Mouse (Mus musculus) hindbrain, embryonic 15.5 days (tissue): ENCODE data around the gene Gramd1a. TPM values are rescaled to one million over a fixed set of nuclear protein-coding genes. Genes with fewer than 3 reads are reported as not detected.

Experiments
- ATAC-seq: fragments of 200-750 bp; cut with Nextera tagmentation; 2 replicates; pipeline ENCODE4 v1.8.0; 2017; ENCODE audit warnings: low read depth, moderate number of reproducible peaks, moderate TSS enrichment; ENCODE audit not compliant: low FRiP score
- H3K27ac ChIP-seq: fragments of 300-500 bp; sonication (generic); replicated peaks from 2 replicates; pipeline ENCODE4 v1.5.1; 2015; ENCODE audit warnings: mild to moderate bottlenecking, inconsistent platforms
- H3K27me3 ChIP-seq: fragments of 300-500 bp; sonication (generic); 2 replicates; pipeline ENCODE4 v1.6.1; 2015; ENCODE audit warnings: control low read depth, inconsistent platforms
- H3K36me3 ChIP-seq: fragments of 300-500 bp; sonication (generic); 2 replicates; pipeline ENCODE4 v1.6.1; 2015; ENCODE audit warnings: control low read depth, inconsistent platforms
- H3K4me1 ChIP-seq: fragments of 300-500 bp; sonication (generic); replicated peaks from 2 replicates; pipeline ENCODE4 v1.6.1; 2015; ENCODE audit warnings: control low read depth, inconsistent platforms
- H3K4me2 ChIP-seq: fragments of 300-500 bp; sonication (generic); 2 replicates; pipeline ENCODE4 v1.6.1; 2015; ENCODE audit warnings: moderate library complexity, mild to moderate bottlenecking, inconsistent platforms
- H3K4me3 ChIP-seq: fragments of 300-500 bp; sonication (generic); 2 replicates; pipeline ENCODE4 v1.5.1; 2015; ENCODE audit warnings: mild to moderate bottlenecking, inconsistent platforms
- H3K9ac ChIP-seq: fragments of 300-500 bp; sonication (generic); 2 replicates; pipeline ENCODE4 v1.6.1; 2015; ENCODE audit warnings: inconsistent platforms
- H3K9me3 ChIP-seq: fragments of 300-500 bp; sonication (generic); 2 replicates; pipeline ENCODE4 v1.6.1; 2016; ENCODE audit warnings: control low read depth, inconsistent platforms
- WGBS: fragments of 180-500 bp; shearing (Covaris S2); methylation state at CpG from one replicate; pipeline ENCODE4 v1.1.7; 2015; 5-methylcytosine and 5-hydroxymethylcytosine counted together
- polyA plus RNA-seq: library from polyadenylated mRNA; unstranded; fragments of >200 nt; fragmentation: Nextera tagmentation; extraction: Ambion mirVana; gene quantifications from 2 replicates; pipeline ENCODE4 v1.2.1, GENCODE M21; 2015

The Gramd1a gene
- polyA plus RNA-seq, 1 experiment from 2014 or later: 233 TPM

DNA sequence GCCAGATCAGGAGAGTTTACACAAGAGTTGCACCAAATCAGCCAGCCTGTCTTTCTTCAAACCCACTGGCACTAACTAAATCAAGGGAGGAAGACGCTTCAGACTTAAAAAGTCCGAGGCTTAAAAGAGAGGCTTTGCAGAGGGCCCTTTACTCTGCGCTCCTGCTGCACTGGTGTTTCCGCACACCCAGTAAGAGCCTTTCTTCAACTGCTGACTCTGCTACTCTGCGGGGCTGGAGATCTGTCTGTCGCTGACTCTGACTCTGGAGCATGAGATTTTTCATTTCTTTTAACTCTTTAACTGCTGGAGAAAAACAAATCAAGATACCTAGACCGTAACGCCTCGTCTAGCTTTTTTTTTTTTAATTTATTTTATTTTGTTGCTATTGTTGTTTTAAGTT lies 71.6 kb downstream of the Gramd1a start:
- H3K4me1 ChIP-seq: no peaks in the 10 kb centered on the region
- H3K9me3 ChIP-seq: no peaks in the 10 kb centered on the region
- no peak overlapping the region for H3K4me2 ChIP-seq
- H3K36me3 ChIP-seq: no peaks in the 10 kb centered on the region
- H3K27me3 ChIP-seq: no peaks in the 10 kb centered on the region
- H3K27ac ChIP-seq: peak overlapping the region; percentile 32; the same call in 1 of the 2 replicates
- no peak overlapping the region for H3K9ac ChIP-seq
- ATAC-seq: no peak
- H3K4me3 ChIP-seq: no peak overlapping the region
- 52% methylated on average over 9 of the region's 9 CpGs for WGBS

DNA sequence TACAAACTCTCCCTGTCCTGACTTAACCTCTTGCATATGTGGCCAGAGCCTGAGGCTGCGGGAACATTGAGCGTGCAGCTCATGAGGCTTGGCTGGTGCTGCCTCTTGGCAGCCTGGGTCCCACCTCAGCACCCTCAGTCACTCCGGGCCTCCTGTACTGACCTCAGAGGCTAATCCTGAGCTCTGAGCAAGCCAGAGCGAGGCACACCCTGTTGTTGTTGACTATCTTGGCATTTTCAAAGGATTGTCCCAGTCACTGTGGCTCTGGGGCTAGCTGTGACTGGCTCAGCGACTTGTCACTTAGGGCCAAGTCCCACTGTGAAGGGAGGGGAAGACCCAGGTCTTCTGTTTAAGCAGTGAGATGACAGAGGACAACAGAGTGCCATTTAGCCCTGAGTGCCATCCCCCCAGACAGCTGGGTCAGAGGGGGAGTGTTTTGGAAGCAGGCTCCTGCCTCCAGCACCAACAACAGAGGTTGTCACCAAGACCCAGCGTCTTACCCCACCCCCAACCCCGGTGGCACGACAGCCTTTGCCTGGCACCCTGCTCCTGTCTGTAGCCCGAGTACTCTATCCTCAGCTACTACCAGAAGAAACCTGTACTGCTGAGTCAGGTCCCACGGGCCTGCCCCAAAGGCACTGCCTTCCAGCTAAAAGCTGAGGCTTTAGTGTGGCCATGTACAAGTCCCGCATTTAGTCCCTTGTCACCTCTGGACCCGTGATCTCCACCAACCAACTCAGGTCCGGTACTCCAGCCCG lies 72.7 kb downstream of the Gramd1a start:
- no peak overlapping the region for H3K4me2 ChIP-seq
- H3K4me1 ChIP-seq: no peaks in the 10 kb centered on the region
- no peak overlapping the region for H3K9ac ChIP-seq
- H3K27me3 ChIP-seq: no peaks in the 10 kb centered on the region
- 59% methylated on average over 14 of the region's 14 CpGs for WGBS
- peak; percentile 49; the same call in 1 of the 2 replicates for ATAC-seq
- no peaks in the 10 kb centered on the region for H3K9me3 ChIP-seq
- H3K4me3 ChIP-seq: no peak overlapping the region
- H3K27ac ChIP-seq: no peak overlapping the region
- no peaks in the 10 kb centered on the region for H3K36me3 ChIP-seq

DNA sequence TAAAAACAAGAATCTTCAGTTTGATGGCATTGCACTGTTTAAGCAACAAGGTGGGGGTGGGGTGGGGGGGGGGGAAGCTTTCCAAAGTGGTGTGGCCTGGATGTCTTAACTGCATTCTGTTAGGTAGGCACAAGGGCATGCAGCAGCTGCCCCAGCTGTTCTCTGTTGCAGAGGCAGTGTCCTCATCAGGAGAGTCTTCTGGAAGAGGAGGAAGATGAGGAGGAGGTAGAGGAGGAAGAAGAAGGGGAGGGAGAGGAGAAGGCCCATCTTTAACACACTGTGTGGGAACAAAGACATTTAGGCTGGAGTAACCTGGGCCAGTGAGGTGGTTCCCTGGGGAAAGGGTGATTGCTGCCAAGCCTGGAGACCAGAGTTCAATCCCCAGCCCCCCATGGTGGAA lies 73.6 kb downstream of the Gramd1a start:
- no peak for ATAC-seq
- no peak overlapping the region for H3K4me3 ChIP-seq

DNA sequence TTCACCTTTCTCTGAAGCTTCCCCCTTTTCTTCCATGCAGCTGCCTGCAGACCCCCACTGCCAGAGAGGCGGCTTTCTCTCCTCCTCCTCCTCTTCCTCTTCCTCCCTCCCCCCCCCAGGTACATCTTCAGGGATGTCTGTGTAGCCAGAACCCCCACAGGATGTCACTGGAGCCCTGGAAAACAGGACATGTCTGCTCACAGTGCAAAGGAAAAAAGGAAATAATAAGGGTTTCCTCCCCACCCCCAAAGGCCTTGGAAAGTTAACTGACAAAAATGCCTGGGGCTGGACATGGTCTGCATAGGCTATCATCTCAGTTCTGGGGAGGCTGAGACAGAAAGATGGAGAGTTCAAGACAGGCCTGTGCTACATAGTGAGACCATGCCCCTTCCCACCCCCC lies 74.6 kb downstream of the Gramd1a start:
- H3K4me2 ChIP-seq: no peak overlapping the region
- H3K9me3 ChIP-seq: no peaks in the 10 kb centered on the region
- H3K9ac ChIP-seq: no peak overlapping the region
- 46% methylated on average over 1 of the region's 1 CpGs for WGBS
- no peak overlapping the region for H3K27ac ChIP-seq
- H3K36me3 ChIP-seq: no peaks in the 10 kb centered on the region
- H3K27me3 ChIP-seq: no peaks in the 10 kb centered on the region
- H3K4me3 ChIP-seq: no peak overlapping the region
- no peaks in the 10 kb centered on the region for H3K4me1 ChIP-seq
- ATAC-seq: no peak

More for the DNA sequence above, 73.6 kb downstream of the Gramd1a start:
- Histone ChIP-seq H3K4me2 (no peak overlapping the region), H3K36me3 (no peaks in the 10 kb centered on the region), H3K27me3 (no peaks in the 10 kb centered on the region), H3K9ac (no peak overlapping the region), H3K27ac (no peak overlapping the region), H3K4me1 (no peaks in the 10 kb centered on the region), H3K9me3 (no peaks in the 10 kb centered on the region)

DNA sequence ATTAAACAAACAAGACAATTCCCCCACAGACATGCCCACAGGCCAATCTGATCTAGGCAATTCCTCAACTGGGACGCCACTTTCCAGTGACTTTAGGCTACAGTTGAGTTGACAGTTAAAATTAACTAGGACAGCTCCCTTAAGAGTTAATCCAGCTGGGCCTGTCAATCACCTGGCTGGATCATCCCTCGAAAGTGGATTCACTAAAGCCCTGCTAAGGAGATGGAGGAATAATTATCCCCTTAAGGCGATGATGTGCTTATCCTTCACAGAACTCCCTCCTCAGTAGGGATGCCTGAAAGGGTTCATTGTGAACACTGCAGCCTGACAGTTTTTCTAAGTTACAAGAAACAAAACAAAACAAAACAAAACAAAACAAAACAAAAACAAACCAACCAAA lies 75.1 kb downstream of the Gramd1a start:
- Histone ChIP-seq H3K36me3 (no peaks in the 10 kb centered on the region), H3K9ac (no peak overlapping the region), H3K4me2 (no peak overlapping the region), H3K4me1 (no peaks in the 10 kb centered on the region), H3K9me3 (no peaks in the 10 kb centered on the region), H3K27me3 (no peaks in the 10 kb centered on the region), H3K4me3 (no peak overlapping the region), H3K27ac (no peak overlapping the region)
- no peak for ATAC-seq
- 41% methylated on average over 3 of the region's 3 CpGs for WGBS

Other genes with a start within 250 kb of the Gramd1a start
- 4.1 and 5.0 TPM in 2 replicates for gene Mag, start 241.0 kb downstream of the Gramd1a start, polyA plus RNA-seq
- gene Hamp2, start 231.2 kb downstream of the Gramd1a start, polyA plus RNA-seq: not detected in 2 replicates
- not detected in 2 replicates for gene Hamp, start 211.9 kb downstream of the Gramd1a start, polyA plus RNA-seq
- 27.3 and 29.3 TPM in 2 replicates for gene Usf2, start 199.1 kb downstream of the Gramd1a start, polyA plus RNA-seq
- gene Lsr, start 182.4 kb downstream of the Gramd1a start, polyA plus RNA-seq: 24.3 and 24.4 TPM in 2 replicates
- gene Fam187b, start 182.1 kb downstream of the Gramd1a start, polyA plus RNA-seq: 0.69 and 1.1 TPM in 2 replicates
- gene Fxyd5, start 113.4 kb downstream of the Gramd1a start, polyA plus RNA-seq: 19.2 and 26.8 TPM in 2 replicates
- gene Fxyd7, start 104.4 kb downstream of the Gramd1a start, polyA plus RNA-seq: 265 and 282 TPM in 2 replicates
- 46.2 and 55.7 TPM in 2 replicates for gene Fxyd1, start 98.7 kb downstream of the Gramd1a start, polyA plus RNA-seq
- 0.57 and 1.0 TPM in 2 replicates for gene Lgi4, start 96.6 kb downstream of the Gramd1a start, polyA plus RNA-seq
- gene Fxyd3, start 79.2 kb downstream of the Gramd1a start, polyA plus RNA-seq: 0.31 TPM in 1 of 2 replicates, not detected in the other
- gene Hpn, start 40.6 kb downstream of the Gramd1a start, polyA plus RNA-seq: 0.51 and 0.56 TPM in 2 replicates
- gene Scn1b, start 28.9 kb downstream of the Gramd1a start, polyA plus RNA-seq: 16.5 and 18.7 TPM in 2 replicates
- gene Scgb2b2, start 134.6 kb upstream of the Gramd1a start, polyA plus RNA-seq: not detected in 2 replicates
- gene Scgb1b2, start 135.9 kb upstream of the Gramd1a start, polyA plus RNA-seq: not detected in 2 replicates
- gene Scgb2b3, start 206.2 kb upstream of the Gramd1a start, polyA plus RNA-seq: not detected in 2 replicates
- gene Scgb1b3, start 219.7 kb upstream of the Gramd1a start, polyA plus RNA-seq: not detected in 2 replicates